Mouse (Mus musculus): ENCODE measurements around the gene Glis2. TPM values are rescaled to one million over a fixed set of nuclear protein-coding genes. Genes with fewer than 3 reads are reported as not detected.

Gene Glis2
- polyA plus RNA-seq, 1 experiment from 2014 or later = 9.2 TPM

DNA sequence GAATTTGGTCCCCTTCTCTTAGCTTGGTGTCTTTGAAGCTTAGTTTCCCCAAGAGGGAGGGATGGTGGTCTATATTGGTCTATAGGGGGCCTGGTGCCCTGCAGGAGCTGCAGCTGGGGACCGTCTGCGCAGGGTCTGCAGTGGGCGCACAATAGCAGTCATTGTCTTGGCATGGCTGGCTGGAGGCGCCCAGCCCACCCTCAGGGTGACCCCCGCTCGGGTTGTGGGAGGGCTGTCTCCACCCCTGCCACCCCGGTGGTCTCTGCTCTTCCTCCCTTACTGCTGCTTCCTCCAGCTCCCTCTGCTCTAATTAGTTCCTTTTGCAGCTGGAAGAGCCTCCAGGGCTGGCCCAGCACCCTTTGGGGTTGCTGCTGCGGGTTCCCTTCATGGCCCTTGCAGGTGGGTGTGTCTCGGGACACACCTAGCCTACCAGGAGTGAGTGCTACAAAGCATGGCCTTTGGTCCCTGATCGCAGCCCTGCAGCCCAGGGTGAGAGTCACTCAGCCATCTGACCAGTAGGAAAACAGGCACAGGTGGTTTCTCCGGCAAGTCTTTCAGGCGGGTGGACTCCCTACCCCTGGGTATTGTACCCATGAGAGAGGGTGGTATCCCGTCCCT, 11.1 kb downstream of the Glis2 start:
- no peak overlapping the region for H3K9ac ChIP-seq (ENCODE audit: low read depth, low read length)
- TF ChIP-seq CTCF (IDR thresholded peaks at IDR 0.05; ENCODE audit: low read depth) = no peak
- no peaks in the 10 kb centered on the region for H3K9me3 ChIP-seq (ENCODE audit: control insufficient read depth)
- ATAC-seq = no peak; the same call in 1 of the 2 replicates
- H3K27ac ChIP-seq (ENCODE audit: low read depth, low read length) = no peak overlapping the region; the same call in 1 of the 2 replicates
- 40% methylated on average over 13 of the region's 13 CpGs for WGBS
- H3K27me3 ChIP-seq (replicated peaks; ENCODE audit: control insufficient read depth, insufficient read depth, low read length) = no peaks in the 10 kb centered on the region
- peak overlapping the region; percentile 37 for H3K4me2 ChIP-seq (replicated peaks; ENCODE audit: low read depth)
- H3K4me3 ChIP-seq (ENCODE audit: low read depth, low read length) = no peak overlapping the region
- peaks cover 36% of the 10 kb centered on the region for H3K4me1 ChIP-seq (replicated peaks; ENCODE audit: control insufficient read depth, insufficient read depth, low read length)
- H3K36me3 ChIP-seq (ENCODE audit: control insufficient read depth, insufficient read depth) = peaks cover 10% of the 10 kb centered on the region; the same call in 1 of the 2 replicates

DNA sequence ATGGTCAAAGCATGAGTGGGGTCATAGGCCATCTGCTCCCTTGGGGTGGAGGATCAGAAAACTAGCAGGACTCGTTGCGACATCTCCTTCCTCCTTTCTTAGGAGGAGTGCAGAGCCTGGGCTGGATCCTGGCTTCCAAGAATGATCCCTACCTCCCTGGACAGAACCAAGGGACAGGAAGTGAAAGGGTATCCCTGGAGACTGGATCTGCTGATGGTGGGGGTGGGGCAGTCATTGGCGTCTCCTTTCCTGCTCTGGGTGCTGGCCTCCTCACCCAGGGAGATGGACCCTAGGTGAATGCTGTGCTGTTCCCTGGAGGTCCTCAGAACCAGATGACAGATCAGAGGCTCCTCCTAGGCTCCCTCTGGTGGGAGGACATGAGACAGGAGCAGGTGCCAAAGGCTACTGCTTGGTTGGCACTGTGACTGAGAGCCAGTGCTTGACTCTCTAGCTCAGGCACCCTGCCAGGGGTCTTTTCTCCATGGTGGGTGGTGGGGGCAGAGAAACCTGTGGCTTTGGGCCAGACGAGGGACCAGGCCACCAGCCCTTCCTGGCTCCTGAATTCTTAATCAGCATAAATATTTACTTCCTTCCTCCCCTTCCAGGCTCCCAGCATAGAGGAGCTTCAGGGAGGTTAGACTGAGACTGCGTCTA, 12.0 kb downstream of the Glis2 start:
- 0 out of 2 replicates have a peak overlapping the region, but pooled peaks have one; percentile 17 for H3K9ac ChIP-seq (ENCODE audit: low read depth, low read length)
- WGBS = 13% methylated on average over 5 of the region's 5 CpGs
- 0 out of 2 replicates have a peak, but pooled peaks have one; percentile 15 for ATAC-seq
- H3K36me3 ChIP-seq (ENCODE audit: control insufficient read depth, insufficient read depth) = peaks cover 15% of the 10 kb centered on the region; the same call in 1 of the 2 replicates
- H3K4me3 ChIP-seq (ENCODE audit: low read depth, low read length) = no peak overlapping the region
- no peak overlapping the region; the same call in 1 of the 2 replicates for H3K27ac ChIP-seq (ENCODE audit: low read depth, low read length)
- peaks cover 36% of the 10 kb centered on the region for H3K4me1 ChIP-seq (replicated peaks; ENCODE audit: control insufficient read depth, insufficient read depth, low read length)
- H3K27me3 ChIP-seq (replicated peaks; ENCODE audit: control insufficient read depth, insufficient read depth, low read length) = no peaks in the 10 kb centered on the region
- peak; percentile 83 for TF ChIP-seq CTCF (IDR thresholded peaks at IDR 0.05; ENCODE audit: low read depth)
- 0 out of 2 replicates have a peak overlapping the region, but pooled peaks have one; percentile 3 for H3K4me2 ChIP-seq (replicated peaks; ENCODE audit: low read depth)
- H3K9me3 ChIP-seq (ENCODE audit: control insufficient read depth) = no peaks in the 10 kb centered on the region

DNA sequence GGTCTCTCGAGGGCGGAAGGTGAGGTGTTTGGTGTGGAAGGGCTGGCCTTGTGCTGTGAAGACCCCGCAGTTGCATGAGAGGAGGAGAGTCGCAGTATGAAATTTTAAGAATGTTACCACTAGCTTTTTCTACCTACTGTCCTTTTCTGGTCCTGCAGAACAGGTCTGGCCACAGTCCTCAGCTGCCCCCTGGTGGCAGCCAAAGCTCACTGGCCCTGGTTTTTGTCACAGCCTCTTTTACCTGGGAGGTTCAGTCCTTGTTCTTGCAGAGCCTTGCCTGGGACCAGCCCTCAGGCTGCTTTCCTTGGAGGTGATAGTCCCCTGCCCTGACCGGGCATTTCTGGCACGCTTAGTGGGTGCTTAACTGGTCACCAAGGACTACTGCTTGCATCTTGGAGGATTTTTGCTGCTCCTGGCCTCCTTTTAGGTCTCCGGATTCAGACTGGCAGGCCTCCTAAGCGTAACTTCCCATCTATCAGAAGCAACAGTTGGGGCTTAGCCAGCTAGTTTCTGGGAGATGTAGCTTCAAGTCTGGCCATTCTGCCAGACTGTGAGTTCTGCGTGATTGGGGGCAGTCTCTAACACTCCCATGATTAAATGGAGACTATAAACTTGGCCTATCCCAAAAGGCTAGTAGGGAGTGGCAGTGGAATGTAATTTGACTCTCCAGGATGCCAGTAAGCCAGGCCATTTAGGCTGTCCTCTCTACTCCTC, 13.5 kb downstream of the Glis2 start:
- H3K4me1 ChIP-seq (replicated peaks; ENCODE audit: control insufficient read depth, insufficient read depth, low read length) = peaks cover 28% of the 10 kb centered on the region
- peak; percentile 36 for ATAC-seq
- no peak overlapping the region for H3K4me3 ChIP-seq (ENCODE audit: low read depth, low read length)
- no peaks in the 10 kb centered on the region for H3K27me3 ChIP-seq (replicated peaks; ENCODE audit: control insufficient read depth, insufficient read depth, low read length)
- H3K4me2 ChIP-seq (replicated peaks; ENCODE audit: low read depth) = no peak overlapping the region
- 40% methylated on average over 9 of the region's 9 CpGs for WGBS
- no peak overlapping the region for H3K27ac ChIP-seq (ENCODE audit: low read depth, low read length)
- peaks cover 24% of the 10 kb centered on the region for H3K36me3 ChIP-seq (ENCODE audit: control insufficient read depth, insufficient read depth)
- H3K9ac ChIP-seq (ENCODE audit: low read depth, low read length) = no peak overlapping the region
- TF ChIP-seq CTCF (IDR thresholded peaks at IDR 0.05; ENCODE audit: low read depth) = peak; percentile 98
- H3K9me3 ChIP-seq (ENCODE audit: control insufficient read depth) = no peaks in the 10 kb centered on the region

DNA sequence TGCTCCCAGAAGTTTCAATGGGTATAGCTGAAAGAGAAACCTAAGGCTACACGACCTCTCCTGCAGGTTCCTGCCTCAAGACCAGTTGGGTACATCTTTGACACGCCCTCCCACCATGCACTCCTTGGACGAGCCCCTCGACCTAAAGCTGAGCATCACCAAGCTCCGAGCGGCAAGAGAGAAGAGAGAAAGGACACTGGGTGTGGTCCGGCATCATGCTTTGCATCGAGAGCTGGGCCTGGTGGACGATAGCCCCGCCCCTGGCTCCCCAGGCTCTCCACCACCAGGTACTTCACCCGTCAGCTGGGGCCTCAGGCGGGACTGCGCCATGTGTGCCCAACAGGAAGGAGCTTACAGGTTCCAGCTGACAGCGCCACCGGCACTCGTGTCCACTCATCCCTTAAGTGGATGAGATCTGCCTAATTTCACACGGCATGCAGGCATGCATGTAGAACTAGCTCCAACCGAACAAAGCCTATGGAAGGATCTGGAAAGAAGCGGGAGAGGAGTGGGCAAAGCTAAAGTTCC, 14.1 kb downstream of the Glis2 start:
- no peak for TF ChIP-seq CTCF (IDR thresholded peaks at IDR 0.05; ENCODE audit: low read depth)
- Histone ChIP-seq H3K9ac (ENCODE audit: low read depth, low read length) (no peak overlapping the region), H3K27me3 (replicated peaks; ENCODE audit: control insufficient read depth, insufficient read depth, low read length) (no peaks in the 10 kb centered on the region), H3K4me1 (replicated peaks; ENCODE audit: control insufficient read depth, insufficient read depth, low read length) (peaks cover 24% of the 10 kb centered on the region), H3K27ac (ENCODE audit: low read depth, low read length) (no peak overlapping the region), H3K4me3 (ENCODE audit: low read depth, low read length) (no peak overlapping the region), H3K36me3 (ENCODE audit: control insufficient read depth, insufficient read depth) (peaks cover 30% of the 10 kb centered on the region), H3K4me2 (replicated peaks; ENCODE audit: low read depth) (no peak overlapping the region), H3K9me3 (ENCODE audit: control insufficient read depth) (no peaks in the 10 kb centered on the region)
- WGBS = 73% methylated on average over 19 of the region's 19 CpGs
- no peak for ATAC-seq

DNA sequence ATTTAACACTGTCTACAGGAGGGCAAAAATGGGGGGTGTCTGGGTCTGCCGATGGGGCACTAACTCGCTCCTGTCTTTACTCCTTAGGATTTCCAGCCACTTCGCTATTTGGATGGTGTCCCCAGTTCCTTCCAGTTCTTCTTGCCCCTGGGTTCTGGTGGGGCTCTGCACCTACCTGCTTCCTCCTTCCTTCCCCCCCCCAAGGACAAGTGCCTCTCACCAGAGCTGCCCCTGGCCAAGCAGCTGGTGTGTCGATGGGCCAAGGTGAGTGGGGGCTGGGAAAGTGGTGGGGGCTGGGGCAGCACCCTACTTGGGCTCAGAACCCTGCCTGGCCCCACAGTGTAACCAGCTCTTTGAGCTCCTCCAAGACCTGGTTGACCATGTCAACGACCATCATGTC, 16.7 kb downstream of the Glis2 start:
- Histone ChIP-seq H3K27ac (ENCODE audit: low read depth, low read length) (no peak overlapping the region), H3K4me1 (replicated peaks; ENCODE audit: control insufficient read depth, insufficient read depth, low read length) (peaks cover 11% of the 10 kb centered on the region), H3K4me2 (replicated peaks; ENCODE audit: low read depth) (no peak overlapping the region), H3K9ac (ENCODE audit: low read depth, low read length) (no peak overlapping the region), H3K36me3 (ENCODE audit: control insufficient read depth, insufficient read depth) (peaks cover 48% of the 10 kb centered on the region), H3K27me3 (replicated peaks; ENCODE audit: control insufficient read depth, insufficient read depth, low read length) (no peaks in the 10 kb centered on the region), H3K4me3 (ENCODE audit: low read depth, low read length) (no peak overlapping the region), H3K9me3 (ENCODE audit: control insufficient read depth) (no peaks in the 10 kb centered on the region)
- 84% methylated on average over 5 of the region's 5 CpGs for WGBS
- no peak for ATAC-seq
- TF ChIP-seq CTCF (IDR thresholded peaks at IDR 0.05; ENCODE audit: low read depth) = no peak

DNA sequence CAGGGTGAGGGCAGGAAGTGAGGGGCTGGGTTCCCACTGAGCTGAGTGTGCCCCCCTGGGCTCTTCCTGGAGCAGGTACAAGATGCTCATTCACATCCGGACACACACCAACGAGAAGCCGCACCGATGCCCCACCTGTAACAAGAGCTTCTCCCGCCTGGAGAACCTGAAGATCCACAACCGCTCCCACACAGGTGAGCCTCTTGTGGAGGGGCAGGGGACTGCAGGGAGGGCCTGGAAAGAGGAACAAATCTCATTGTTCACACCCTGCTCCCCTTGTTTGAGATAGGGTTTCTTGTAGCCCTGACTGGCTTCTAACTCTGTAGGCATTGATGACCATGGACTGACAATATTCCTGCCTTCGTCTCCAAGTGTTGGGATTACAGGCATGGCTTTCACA, 17.2 kb downstream of the Glis2 start:
- Histone ChIP-seq H3K27ac (ENCODE audit: low read depth, low read length) (no peak overlapping the region), H3K4me1 (replicated peaks; ENCODE audit: control insufficient read depth, insufficient read depth, low read length) (peaks cover 6% of the 10 kb centered on the region), H3K9me3 (ENCODE audit: control insufficient read depth) (no peaks in the 10 kb centered on the region), H3K4me3 (ENCODE audit: low read depth, low read length) (no peak overlapping the region), H3K9ac (ENCODE audit: low read depth, low read length) (no peak overlapping the region), H3K27me3 (replicated peaks; ENCODE audit: control insufficient read depth, insufficient read depth, low read length) (no peaks in the 10 kb centered on the region), H3K36me3 (ENCODE audit: control insufficient read depth, insufficient read depth) (peaks cover 48% of the 10 kb centered on the region), H3K4me2 (replicated peaks; ENCODE audit: low read depth) (no peak overlapping the region)
- no peak for ATAC-seq
- WGBS = 92% methylated on average over 7 of the region's 7 CpGs
- peak; percentile 37; the same call in 1 of the 2 replicates for TF ChIP-seq CTCF (IDR thresholded peaks at IDR 0.05; ENCODE audit: low read depth)
